Mouse (Mus musculus): ENCODE measurements around the gene Ifnar2.

Gene Ifnar2

GRCm38 (mm10) chr16:91391421-91391820 lies 18.8 kb downstream of the Ifnar2 start, which contains the start of gene Gm21970:
Gm21970 (plus strand) TSS chr16:91391721.
- DNase-seq (ENCODE audit: low spot score in 2 of 2): no peak

GRCm38 (mm10) chr16:91394826-91395410 lies 22.3 kb downstream of the Ifnar2 start:
- no peak for DNase-seq (ENCODE audit: low spot score in 2 of 2)

- no peak for DNase-seq (ENCODE audit: low spot score in 2 of 2)
Measured at GRCm38 (mm10) chr16:91395633-91396392, 23.2 kb downstream of the Ifnar2 start.

- no peak for DNase-seq (ENCODE audit: low spot score in 2 of 2)
Measured at GRCm38 (mm10) chr16:91396844-91397537, 24.4 kb downstream of the Ifnar2 start.

GRCm38 (mm10) chr16:91398030-91398429 lies 25.4 kb downstream of the Ifnar2 start:
- DNase-seq (ENCODE audit: low spot score in 2 of 2): no peak

GRCm38 (mm10) chr16:91398944-91399343 lies 26.4 kb downstream of the Ifnar2 start:
- DNase-seq (ENCODE audit: low spot score in 2 of 2): no peak

GRCm38 (mm10) chr16:91401569-91402165 lies 29.1 kb downstream of the Ifnar2 start:
- no peak for DNase-seq (ENCODE audit: low spot score in 2 of 2)

- DNase-seq (ENCODE audit: low spot score in 2 of 2): no peak
Measured at GRCm38 (mm10) chr16:91403784-91404183, 31.2 kb downstream of the Ifnar2 start.

GRCm38 (mm10) chr16:91404187-91404586 lies 31.6 kb downstream of the Ifnar2 start:
- DNase-seq (ENCODE audit: low spot score in 2 of 2): no peak

GRCm38 (mm10) chr16:91404828-91405577 lies 32.4 kb downstream of the Ifnar2 start:
- no peak for DNase-seq (ENCODE audit: low spot score in 2 of 2)

- DNase-seq (ENCODE audit: low spot score in 2 of 2): peak; percentile 79 to 88
Measured at GRCm38 (mm10) chr16:91405640-91406584, 33.3 kb downstream of the Ifnar2 start, which contains the start of gene Il10rb. Il10rb (plus strand) TSS chr16:91406164.

- DNase-seq (ENCODE audit: low spot score in 2 of 2): peak in 1 of 2 experiments; percentile 66
Measured at GRCm38 (mm10) chr16:91406585-91407220, 34.1 kb downstream of the Ifnar2 start.

GRCm38 (mm10) chr16:91413102-91413844 lies 40.7 kb downstream of the Ifnar2 start:
- DNase-seq (ENCODE audit: low spot score in 2 of 2): no peak

GRCm38 (mm10) chr16:91415391-91416189 lies 43.0 kb downstream of the Ifnar2 start:
- no peak for DNase-seq (ENCODE audit: low spot score in 2 of 2)

GRCm38 (mm10) chr16:91416357-91416756 lies 43.8 kb downstream of the Ifnar2 start:
- DNase-seq (ENCODE audit: low spot score in 2 of 2): no peak

- DNase-seq (ENCODE audit: low spot score in 2 of 2): peak in 1 of 2 experiments; percentile 56
Measured at GRCm38 (mm10) chr16:91416938-91417337, 44.4 kb downstream of the Ifnar2 start.

- no peak for DNase-seq (ENCODE audit: low spot score in 2 of 2)
Measured at GRCm38 (mm10) chr16:91418531-91418930, 45.9 kb downstream of the Ifnar2 start.

GRCm38 (mm10) chr16:91425816-91426215 lies 53.2 kb downstream of the Ifnar2 start:
- no peak for DNase-seq (ENCODE audit: low spot score in 2 of 2)

All from spleen, postnatal 10 days (tissue).